Mouse (Mus musculus): ENCODE measurements around the gene Ncoa3.

The Ncoa3 gene

DNA sequence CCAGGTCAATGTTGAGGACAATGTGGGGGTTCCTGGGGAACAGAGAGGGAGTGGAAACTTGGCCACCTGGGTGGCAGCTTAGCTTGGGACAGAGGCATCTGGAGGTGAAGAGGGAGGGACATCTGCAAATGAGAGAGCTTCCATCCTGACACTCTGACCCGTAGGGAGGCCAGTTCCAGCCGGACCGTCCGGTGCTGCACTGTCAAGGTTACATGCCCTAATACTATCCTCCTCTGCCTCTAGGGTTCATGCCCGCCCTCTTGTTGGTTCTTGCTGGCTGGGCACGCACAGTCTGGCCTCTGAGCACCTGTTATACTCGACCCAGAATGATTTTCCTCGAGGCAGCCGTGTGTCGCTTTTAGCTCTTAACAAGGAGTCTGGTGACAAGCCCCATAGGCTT, 93.3 kb downstream of the Ncoa3 start:
- CTCF ChIA-PET, result interaction anchor here in 3 of 4 experiments (0.6 to 1.9 kb wide), 6 partner anchors 12 to 910 kb away, joined by 3 to 5 read pairs (median 3); partner anchors contain the start of gene Stau1 (in 1 of the 3)

GRCm38 (mm10) chr2:166086457-166087233, 94.2 kb downstream of the Ncoa3 start:
- ChIA-PET POLR2A (interaction anchor here in 3 of 4 experiments (0.5 to 1.6 kb wide), 11 partner anchors 9 to 353 kb away, joined by 3 to 11 read pairs (median 4); partner anchors contain the start of gene Sulf2 (in 1 of the 3)), CTCF (interaction anchor here (0.6 to 1.9 kb wide), 10 partner anchors 9 to 641 kb away, joined by 3 to 13 read pairs (median 4); no protein-coding TSS in a partner anchor)

More for the DNA sequence above, 93.3 kb downstream of the Ncoa3 start:
- POLR2A ChIA-PET, result interaction anchor here in 3 of 4 experiments (0.5 to 1.6 kb wide), 10 partner anchors 9 to 353 kb away, joined by 3 to 11 read pairs (median 4); partner anchors contain the start of gene Sulf2 (in 1 of the 3)

GRCm38 (mm10) chr2:166088991-166089390, 96.6 kb downstream of the Ncoa3 start:
- POLR2A ChIA-PET, result interaction anchor here in 1 of 4 experiments (1.3 kb wide), 1 partner anchor 71 kb away, joined by 3 read pairs; no protein-coding TSS in a partner anchor

GRCm38 (mm10) chr2:166090131-166090581, 97.7 kb downstream of the Ncoa3 start:
- CTCF ChIA-PET, result interaction anchor here in 3 of 4 experiments (0.7 to 7.5 kb wide), 4 partner anchors 8 to 32 kb away, joined by 3 to 52 read pairs (median 6); no protein-coding TSS in a partner anchor
- POLR2A ChIA-PET, result interaction anchor here in 3 of 4 experiments (0.7 to 1.3 kb wide), 4 partner anchors 16 to 365 kb away, joined by 3 to 6 read pairs (median 3); no protein-coding TSS in a partner anchor

More at GRCm38 (mm10) chr2:166088991-166089390, 96.6 kb downstream of the Ncoa3 start:
- CTCF ChIA-PET, result no interaction called here

- ChIA-PET POLR2A (interaction anchor here in 2 of 4 experiments (0.6 to 2.2 kb wide), 3 partner anchors 9 to 469 kb away, joined by 3 to 8 read pairs (median 3); no protein-coding TSS in a partner anchor), CTCF (interaction anchor here in 3 of 4 experiments (1.1 to 7.5 kb wide), 4 partner anchors 9 kb away, joined by 5 to 52 read pairs (median 10); no protein-coding TSS in a partner anchor)
Observed at GRCm38 (mm10) chr2:166091599-166091998, 99.2 kb downstream of the Ncoa3 start.

DNA sequence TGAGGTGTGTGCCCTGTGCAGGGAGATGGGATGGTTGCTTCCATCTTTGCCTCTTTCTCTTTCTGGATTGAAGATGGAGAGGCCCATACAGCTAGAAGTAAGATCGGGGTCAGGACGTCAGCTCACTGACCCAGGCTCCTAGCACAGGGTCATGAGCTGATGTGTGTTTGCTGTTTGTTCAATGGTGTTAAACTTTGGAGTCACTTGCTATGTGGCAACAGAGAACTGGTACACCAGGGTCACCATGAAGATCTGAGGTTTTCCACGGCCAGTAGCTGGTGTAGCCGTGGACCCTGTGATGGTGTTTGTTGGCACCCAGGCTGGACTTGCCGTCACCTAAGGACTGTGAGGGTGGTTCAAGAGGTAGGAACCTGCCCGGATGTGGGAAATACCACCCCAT, 100.0 kb downstream of the Ncoa3 start:
- POLR2A ChIA-PET, result interaction anchor here in 2 of 4 experiments (0.9 to 2.2 kb wide), 2 partner anchors 10 kb away, joined by 3 to 8 read pairs; no protein-coding TSS in a partner anchor
- CTCF ChIA-PET, result interaction anchor here in 2 of 4 experiments (2.0 to 7.5 kb wide), 2 partner anchors 10 kb away, joined by 11 to 52 read pairs; no protein-coding TSS in a partner anchor

DNA sequence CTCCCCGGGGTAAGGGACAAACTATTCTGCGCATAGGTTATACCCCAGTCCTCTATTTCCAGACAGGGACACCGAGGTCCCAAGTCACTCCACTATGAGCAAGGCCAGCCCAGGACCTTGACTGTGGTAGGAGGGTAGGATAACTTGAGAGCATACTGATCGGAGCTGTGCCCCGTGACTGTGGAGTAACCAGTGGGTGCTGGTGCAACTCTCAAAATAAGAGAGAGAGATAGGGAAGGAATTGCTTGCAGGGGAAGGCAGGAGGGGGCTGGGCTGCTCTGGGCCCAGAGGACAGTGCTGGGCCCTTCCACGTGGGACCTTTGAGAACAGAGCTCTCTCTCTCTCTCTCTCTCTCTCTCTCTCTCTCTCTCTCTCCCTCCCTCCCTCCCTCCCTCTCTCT, 103.9 kb downstream of the Ncoa3 start:
- POLR2A ChIA-PET, result interaction anchor here in 3 of 4 experiments (0.6 to 2.3 kb wide), 5 partner anchors 10 to 61 kb away, joined by 3 to 5 read pairs (median 4); no protein-coding TSS in a partner anchor

GRCm38 (mm10) chr2:166096834-166097233, 104.4 kb downstream of the Ncoa3 start:
- CTCF ChIA-PET, result interaction anchor here (0.6 to 7.5 kb wide), 8 partner anchors 11 to 1432 kb away, joined by 3 to 52 read pairs (median 3); no protein-coding TSS in a partner anchor
- POLR2A ChIA-PET, result interaction anchor here in 2 of 4 experiments (0.8 to 2.3 kb wide), 3 partner anchors 11 to 57 kb away, joined by 3 to 5 read pairs (median 4); no protein-coding TSS in a partner anchor

More for the DNA sequence above, 103.9 kb downstream of the Ncoa3 start:
- CTCF ChIA-PET, result interaction anchor here (0.6 to 7.5 kb wide), 6 partner anchors 13 to 1433 kb away, joined by 3 to 52 read pairs (median 4); no protein-coding TSS in a partner anchor

DNA sequence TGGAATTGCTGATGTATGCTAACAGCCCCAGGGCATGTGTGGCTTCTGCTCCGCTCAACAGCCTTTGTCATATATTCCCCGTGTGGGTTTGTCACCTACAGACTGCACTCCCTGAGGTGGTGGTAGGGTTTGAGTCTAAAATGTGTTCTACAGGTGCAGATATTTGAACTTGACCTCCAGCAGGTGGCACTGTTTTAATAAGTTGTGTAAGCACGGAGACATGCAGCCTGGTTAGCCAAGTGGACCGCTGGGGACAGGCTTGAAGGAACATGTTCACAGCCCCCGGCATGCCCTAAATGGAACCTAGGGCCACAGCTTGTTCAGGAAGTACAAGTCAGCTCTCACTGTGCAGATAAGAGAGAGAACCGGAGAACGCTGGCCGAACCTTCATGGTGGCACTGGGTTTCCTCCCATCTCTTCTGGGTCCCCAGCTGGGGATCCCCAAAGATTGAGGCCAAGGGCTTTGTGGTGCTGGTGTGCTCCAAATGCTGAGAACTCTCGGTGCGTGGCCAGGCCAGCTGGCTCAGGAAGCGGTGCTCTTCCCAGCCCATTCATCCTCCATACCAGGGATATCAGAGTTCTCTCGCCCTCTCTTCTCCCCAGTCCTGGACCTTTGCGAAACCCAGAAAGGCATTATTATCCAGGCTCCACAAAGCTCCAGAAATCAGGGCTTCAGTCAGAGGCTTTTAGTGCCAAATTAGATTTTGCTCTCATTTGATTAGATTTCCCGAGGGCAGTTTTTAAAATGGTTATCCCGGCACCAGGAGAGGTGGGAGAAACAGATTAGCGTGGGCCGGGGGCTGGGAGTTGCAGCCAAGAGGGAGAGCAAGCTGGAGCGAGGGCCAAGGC, 105.2 kb downstream of the Ncoa3 start:
- POLR2A ChIA-PET, result interaction anchor here in 3 of 4 experiments (0.7 to 1.9 kb wide), 5 partner anchors 36 to 392 kb away, joined by 3 to 4 read pairs (median 3); no protein-coding TSS in a partner anchor
- CTCF ChIA-PET, result interaction anchor here (0.5 to 5.4 kb wide), 13 partner anchors 9 to 487 kb away, joined by 3 to 21 read pairs (median 4); no protein-coding TSS in a partner anchor

GRCm38 (mm10) chr2:166098292-166098933, 106.0 kb downstream of the Ncoa3 start:
- ChIA-PET POLR2A (interaction anchor here in 2 of 4 experiments (0.6 to 1.2 kb wide), 3 partner anchors 43 to 725 kb away, joined by 3 to 4 read pairs (median 3); no protein-coding TSS in a partner anchor), CTCF (interaction anchor here (0.5 to 5.4 kb wide), 11 partner anchors 9 to 486 kb away, joined by 3 to 21 read pairs (median 4); no protein-coding TSS in a partner anchor)

DNA sequence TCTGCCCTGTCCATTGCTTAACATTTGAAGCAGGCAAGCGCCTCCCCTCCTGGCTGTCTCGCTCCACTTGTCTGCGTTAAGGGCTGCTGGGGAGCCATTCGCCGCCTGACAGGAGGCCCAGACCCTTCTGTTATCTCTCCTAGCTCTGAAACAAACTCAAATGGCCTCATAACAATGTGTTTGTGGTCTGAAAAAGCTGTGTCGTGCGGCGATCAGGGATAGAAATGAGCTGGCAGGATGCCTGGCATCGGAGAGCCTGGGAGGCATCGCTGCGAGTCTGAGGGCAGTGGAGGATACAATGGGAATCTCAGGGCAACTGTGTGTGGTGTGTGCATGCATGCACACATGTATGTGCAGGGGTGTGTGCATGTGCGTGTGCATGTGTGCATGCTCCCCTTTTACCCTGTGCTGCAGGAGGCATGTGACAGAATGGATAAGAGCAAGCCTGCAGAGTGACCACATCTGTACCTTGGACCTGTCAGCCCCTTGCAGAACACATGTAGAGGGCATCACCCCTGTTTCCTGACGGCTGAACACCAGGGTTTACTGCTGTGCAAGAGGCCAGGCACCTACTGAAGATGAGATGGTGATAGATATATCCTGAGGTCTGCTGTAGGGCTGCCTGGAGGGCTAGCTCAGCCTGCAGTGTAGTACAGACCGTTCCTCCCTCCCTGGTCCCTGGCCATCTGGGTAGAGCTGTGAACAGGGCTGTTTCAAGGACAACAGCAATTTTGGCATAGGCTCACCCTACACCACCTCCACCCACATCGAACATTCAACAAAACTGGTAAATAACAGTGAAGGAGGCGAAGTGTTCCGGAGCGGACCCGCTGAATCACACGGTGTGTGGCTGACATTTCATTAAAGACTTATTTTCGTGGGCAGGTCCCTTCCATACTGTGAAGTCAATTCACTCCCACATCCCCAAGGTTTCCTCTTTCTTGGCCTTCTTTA, 108.2 kb downstream of the Ncoa3 start:
- ChIA-PET POLR2A (no interaction called here), CTCF (interaction anchor here in 2 of 4 experiments (0.5 to 4.8 kb wide), 2 partner anchors 18 to 178 kb away, joined by 3 to 14 read pairs; no protein-coding TSS in a partner anchor)

DNA sequence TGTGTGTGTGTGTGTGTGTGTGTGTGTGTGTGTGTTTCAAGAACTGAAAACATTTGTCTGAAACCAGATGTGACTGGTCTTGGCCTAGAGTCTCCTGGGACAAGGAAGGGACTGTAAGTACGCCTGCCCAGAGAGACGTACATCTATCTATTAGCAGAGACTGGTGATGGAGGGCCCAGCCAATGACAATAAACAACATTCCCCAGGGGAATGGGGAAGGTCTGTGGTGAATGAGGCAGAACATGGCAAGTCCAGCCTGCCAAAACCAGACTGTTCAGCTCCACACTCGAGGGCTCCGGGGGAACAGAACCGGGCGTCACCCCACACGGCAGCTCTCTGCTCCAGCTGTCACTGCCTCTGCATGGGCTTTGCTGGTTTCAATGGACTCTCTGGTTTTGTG, 110.5 kb downstream of the Ncoa3 start:
- POLR2A ChIA-PET, result interaction anchor here in 3 of 4 experiments (0.5 to 2.2 kb wide), 5 partner anchors 20 to 83 kb away, joined by 3 to 5 read pairs (median 3); no protein-coding TSS in a partner anchor
- CTCF ChIA-PET, result interaction anchor here in 2 of 4 experiments (0.6 to 0.9 kb wide), 2 partner anchors 20 to 229 kb away, joined by 3 read pairs; no protein-coding TSS in a partner anchor

GRCm38 (mm10) chr2:166105911-166106310, 113.5 kb downstream of the Ncoa3 start:
- POLR2A ChIA-PET, result interaction anchor here in 3 of 4 experiments (0.5 to 2.2 kb wide), 20 partner anchors 11 to 362 kb away, joined by 3 to 5 read pairs (median 3); no protein-coding TSS in a partner anchor
- CTCF ChIA-PET, result interaction anchor here in 2 of 4 experiments (0.9 to 2.8 kb wide), 8 partner anchors 24 to 469 kb away, joined by 3 to 14 read pairs (median 4); no protein-coding TSS in a partner anchor

DNA sequence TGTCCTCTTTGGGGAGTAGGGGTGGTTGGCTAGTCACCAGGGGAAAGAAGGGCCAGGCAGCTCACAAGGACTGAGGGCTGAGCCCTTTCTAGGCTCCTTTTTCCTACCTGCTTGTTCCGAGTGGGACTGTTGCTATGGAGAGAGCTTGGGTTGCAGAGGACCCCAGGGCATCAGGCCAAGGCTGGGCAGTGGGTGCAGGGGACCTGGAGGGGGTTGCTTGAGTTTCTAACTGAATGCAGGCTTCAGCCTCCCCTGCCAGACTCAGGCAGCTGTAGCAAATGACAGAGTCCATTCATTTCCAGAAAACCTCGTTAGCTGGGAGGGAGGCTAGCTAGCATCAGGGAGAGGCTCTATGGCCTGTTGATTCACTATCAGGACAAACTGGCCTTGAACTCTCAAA, 114.2 kb downstream of the Ncoa3 start:
- ChIA-PET CTCF (interaction anchor here in 2 of 4 experiments (0.6 to 2.8 kb wide), 11 partner anchors 9 to 333 kb away, joined by 3 to 14 read pairs (median 4); no protein-coding TSS in a partner anchor), POLR2A (interaction anchor here in 3 of 4 experiments (0.6 to 2.2 kb wide), 17 partner anchors 11 to 362 kb away, joined by 3 to 5 read pairs (median 4); no protein-coding TSS in a partner anchor)

DNA sequence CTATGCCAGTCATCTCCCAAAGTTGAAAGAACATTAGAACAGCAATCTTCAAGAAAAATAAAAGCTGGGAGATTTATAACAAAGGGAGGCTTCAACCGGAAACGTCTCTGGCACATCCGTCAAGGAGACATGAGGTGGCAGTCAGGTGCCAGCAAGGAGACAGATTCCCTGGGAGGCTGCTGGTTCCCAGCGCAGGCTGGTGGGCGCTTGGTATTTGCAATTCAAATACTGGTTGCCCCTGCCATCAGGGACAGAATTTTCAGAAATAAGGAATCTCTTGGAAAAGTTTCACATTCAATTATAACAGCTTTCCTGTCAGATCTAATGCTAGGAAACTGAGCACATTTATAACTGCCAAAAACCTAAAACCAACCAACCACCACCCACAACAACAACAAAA, 115.5 kb downstream of the Ncoa3 start:
- CTCF ChIA-PET, result interaction anchor here in 2 of 4 experiments (1.8 to 2.8 kb wide), 4 partner anchors 26 to 36 kb away, joined by 3 to 14 read pairs (median 8); no protein-coding TSS in a partner anchor
- POLR2A ChIA-PET, result interaction anchor here in 3 of 4 experiments (0.6 to 1.3 kb wide), 6 partner anchors 10 to 383 kb away, joined by 3 to 8 read pairs (median 4); no protein-coding TSS in a partner anchor

All from embryonic stem cell, embryonic (primary cell).